Mouse (Mus musculus): ENCODE results near the gene Klhl25.
"Not testable (repeated sequence)": the region's sequence is repeated elsewhere in the genome, so short reads cannot be mapped to it uniquely, and the experiment has no call there.

Gene Klhl25

GRCm38 (mm10) chr7:75845936-75846335, 2.2 kb upstream of the Klhl25 start:
- no peak for DNase-seq (ENCODE audit: low spot score)

GRCm38 (mm10) chr7:75846942-75847341, 1.2 kb upstream of the Klhl25 start:
- no peak for DNase-seq (ENCODE audit: low spot score)

- no peak for DNase-seq (ENCODE audit: low spot score)
These were observed 621 bp upstream of the Klhl25 start for GRCm38 (mm10) chr7:75847489-75847888.

- DNase-seq (ENCODE audit: low spot score) = peak; percentile 36
These were observed 913 bp downstream of the Klhl25 start for GRCm38 (mm10) chr7:75848776-75849670.

- DNase-seq (ENCODE audit: low spot score) = not testable (repeated sequence)
These were observed 2.3 kb downstream of the Klhl25 start for GRCm38 (mm10) chr7:75850396-75850795.

- DNase-seq (ENCODE audit: low spot score) = no peak
These were observed 3.2 kb downstream of the Klhl25 start for GRCm38 (mm10) chr7:75851290-75851689.

- DNase-seq (ENCODE audit: low spot score) = peak; percentile 35
These were observed 4.3 kb downstream of the Klhl25 start for GRCm38 (mm10) chr7:75852363-75852762.

GRCm38 (mm10) chr7:75853171-75853830, 5.2 kb downstream of the Klhl25 start:
- DNase-seq (ENCODE audit: low spot score) = no peak

- peak; percentile 21 for DNase-seq (ENCODE audit: low spot score)
These were observed 6.3 kb downstream of the Klhl25 start for GRCm38 (mm10) chr7:75854231-75854925.

- no peak for DNase-seq (ENCODE audit: low spot score)
These were observed 6.9 kb downstream of the Klhl25 start for GRCm38 (mm10) chr7:75855028-75855427.

GRCm38 (mm10) chr7:75856259-75856658, 8.1 kb downstream of the Klhl25 start:
- no peak for DNase-seq (ENCODE audit: low spot score)

- no peak for DNase-seq (ENCODE audit: low spot score)
These were observed 11.7 kb downstream of the Klhl25 start for GRCm38 (mm10) chr7:75859771-75860196.

- DNase-seq (ENCODE audit: low spot score) = peak; percentile 15
These were observed 13.7 kb downstream of the Klhl25 start for GRCm38 (mm10) chr7:75861638-75862426.

GRCm38 (mm10) chr7:75862427-75862781, 14.3 kb downstream of the Klhl25 start:
- not testable (repeated sequence) for DNase-seq (ENCODE audit: low spot score)

GRCm38 (mm10) chr7:75863248-75863911, 15.3 kb downstream of the Klhl25 start:
- not testable (repeated sequence) for DNase-seq (ENCODE audit: low spot score)

GRCm38 (mm10) chr7:75865026-75865425, 16.9 kb downstream of the Klhl25 start:
- no peak for DNase-seq (ENCODE audit: low spot score)

- no peak for DNase-seq (ENCODE audit: low spot score)
These were observed 18.4 kb downstream of the Klhl25 start for GRCm38 (mm10) chr7:75866557-75866956.

- DNase-seq (ENCODE audit: low spot score) = no peak
These were observed 20.6 kb downstream of the Klhl25 start for GRCm38 (mm10) chr7:75868687-75869086.

GRCm38 (mm10) chr7:75870551-75870950, 22.4 kb downstream of the Klhl25 start:
- DNase-seq (ENCODE audit: low spot score) = no peak

- DNase-seq (ENCODE audit: low spot score) = peak; percentile 40
These were observed 24.1 kb downstream of the Klhl25 start for GRCm38 (mm10) chr7:75872255-75872654.

- no peak for DNase-seq (ENCODE audit: low spot score)
These were observed 24.6 kb downstream of the Klhl25 start for GRCm38 (mm10) chr7:75872697-75873096.
